Mouse (Mus musculus) thymus, adult 2 months (tissue): ENCODE measurements around the gene Wfdc6a.

Experiments
- CTCF ChIP-seq: fragments of 200-500 bp; IDR thresholded peaks from 2 replicates; pipeline ENCODE4 v1.5.1; 2012; ENCODE audit warnings: mild to moderate bottlenecking, control low read depth, low read length, moderate library complexity, borderline replicate concordance; ENCODE audit not compliant: control insufficient read depth, poor library complexity, insufficient read depth; ENCODE audit errors: extremely low read depth
- POLR2A ChIP-seq: fragments of 200-500 bp; IDR thresholded peaks from 2 replicates; pipeline ENCODE4 v1.6.1; 2012; ENCODE audit warnings: mild to moderate bottlenecking, low read length, control low read depth, moderate library complexity; ENCODE audit not compliant: control insufficient read depth, poor library complexity, insufficient read depth; ENCODE audit errors: extremely low read depth

- TF ChIP-seq CTCF (no peak), POLR2A (no peak)
Measured at GRCm38 (mm10) chr2:164534315-164534714, 50.9 kb downstream of the Wfdc6a start.
